Mouse (Mus musculus) right cerebral cortex, postnatal 14 days (tissue): ENCODE results near the gene Uhrf1.
"Not testable (repeated sequence)": the region's sequence is repeated elsewhere in the genome, so short reads cannot be mapped to it uniquely, and the experiment has no call there.

Experiments used
- DNase-seq: peaks from one replicate; pipeline ENCODE4 v3.0.0; 2022

Uhrf1 gene

GRCm38 (mm10) chr17:56303160-56303846 lies at the start of gene Uhrf1:
Gene Uhrf1, plus strand, starts transcription at chr17:56303321.
- peak; percentile 23 for DNase-seq

- no peak for DNase-seq
These were observed 48.4 kb upstream of the Uhrf1 start for GRCm38 (mm10) chr17:56254695-56255094.

GRCm38 (mm10) chr17:56255429-56255828 lies 47.7 kb upstream of the Uhrf1 start:
- peak; percentile 65 for DNase-seq

- DNase-seq: peak; percentile 100
These were observed 47.3 kb upstream of the Uhrf1 start for GRCm38 (mm10) chr17:56255863-56256238.

- peak; percentile 89 for DNase-seq
These were observed 46.8 kb upstream of the Uhrf1 start, which contains the start of gene Fem1a for GRCm38 (mm10) chr17:56256239-56256881. Gene Fem1a, plus strand, starts transcription at chr17:56256810.

- DNase-seq: no peak
These were observed 45.8 kb upstream of the Uhrf1 start for GRCm38 (mm10) chr17:56257181-56257894.

GRCm38 (mm10) chr17:56258269-56258668 lies 44.9 kb upstream of the Uhrf1 start:
- DNase-seq: not testable (repeated sequence)

GRCm38 (mm10) chr17:56258812-56259211 lies 44.3 kb upstream of the Uhrf1 start:
- DNase-seq: not testable (repeated sequence)

- DNase-seq: no peak
These were observed 43.7 kb upstream of the Uhrf1 start for GRCm38 (mm10) chr17:56259301-56260037.

GRCm38 (mm10) chr17:56261166-56261565 lies 42.0 kb upstream of the Uhrf1 start:
- DNase-seq: no peak

GRCm38 (mm10) chr17:56262645-56263094 lies 40.5 kb upstream of the Uhrf1 start:
- no peak for DNase-seq

- DNase-seq: peak; percentile 83
These were observed 39.1 kb upstream of the Uhrf1 start for GRCm38 (mm10) chr17:56264020-56264419.

GRCm38 (mm10) chr17:56265011-56265410 lies 38.1 kb upstream of the Uhrf1 start:
- no peak for DNase-seq

- no peak for DNase-seq
These were observed 37.3 kb upstream of the Uhrf1 start for GRCm38 (mm10) chr17:56265869-56266268.

- no peak for DNase-seq
These were observed 36.9 kb upstream of the Uhrf1 start for GRCm38 (mm10) chr17:56266271-56266670.

GRCm38 (mm10) chr17:56269153-56269630 lies 33.9 kb upstream of the Uhrf1 start:
- no peak for DNase-seq

GRCm38 (mm10) chr17:56269741-56270140 lies 33.4 kb upstream of the Uhrf1 start:
- DNase-seq: no peak

- DNase-seq: no peak
These were observed 31.4 kb upstream of the Uhrf1 start for GRCm38 (mm10) chr17:56271609-56272253.

- no peak for DNase-seq
These were observed 30.5 kb upstream of the Uhrf1 start for GRCm38 (mm10) chr17:56272644-56273043.

- DNase-seq: no peak
These were observed 29.6 kb upstream of the Uhrf1 start for GRCm38 (mm10) chr17:56273482-56273881.

GRCm38 (mm10) chr17:56273986-56274385 lies 29.1 kb upstream of the Uhrf1 start:
- no peak for DNase-seq

- no peak for DNase-seq
These were observed 27.2 kb upstream of the Uhrf1 start for GRCm38 (mm10) chr17:56275842-56276480.
